Mouse (Mus musculus): ENCODE measurements around the gene Serpinf2.

DNA sequence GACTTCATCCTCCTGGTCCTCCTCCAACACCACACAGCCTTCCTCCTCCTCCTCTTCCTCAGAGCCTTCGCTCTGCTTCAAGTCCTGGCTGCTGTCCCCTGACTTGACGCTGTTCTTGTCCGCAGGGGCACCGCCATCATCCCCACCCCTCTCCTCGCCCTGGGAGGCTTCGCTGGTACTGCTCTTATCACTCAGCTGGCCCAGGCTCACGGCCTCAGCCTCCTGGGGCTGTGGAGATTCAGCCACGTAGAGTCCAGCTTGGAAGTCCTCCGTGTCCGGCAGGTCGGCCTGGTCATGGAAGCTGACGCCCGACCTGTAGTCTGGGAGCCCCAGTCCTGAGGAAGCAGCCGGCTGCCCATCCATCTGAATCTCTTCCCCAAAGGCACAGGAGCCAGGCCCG is 11.5 kb upstream of the Serpinf2 start:
- no peak for TF ChIP-seq CTCF (IDR thresholded peaks at IDR 0.05; ENCODE audit: control insufficient read depth, insufficient read depth, low read length)
- peak; percentile 69; the same call in 1 of the 2 replicates for TF ChIP-seq POLR2A (IDR thresholded peaks at IDR 0.05; ENCODE audit: borderline replicate concordance, control insufficient read depth, low read depth, low read length)

All from bone marrow, adult 2 months (tissue).